Mouse (Mus musculus) neural tube, embryonic 11.5 days (tissue): Measurements from ENCODE around the gene Ankrd55. TPM values are rescaled to one million over a fixed set of nuclear protein-coding genes. Genes with fewer than 3 reads are reported as not detected.
"Not testable (repeated sequence)": the region's sequence is repeated elsewhere in the genome, so short reads cannot be mapped to it uniquely, and the experiment has no call there.

ENCODE experiments used
- ATAC-seq: fragments of 200-750 bp; cut with Nextera tagmentation; 2 replicates; pipeline ENCODE4 v1.8.0; 2017; ENCODE audit warnings: moderate number of reproducible peaks, mild to moderate bottlenecking, moderate TSS enrichment, moderate library complexity; ENCODE audit not compliant: insufficient read depth, low FRiP score, low TSS enrichment
- DNase-seq: peaks from one replicate; pipeline ENCODE4 v3.0.0-alpha.2; 2015; ENCODE audit warnings: low spot score
- H3K27ac ChIP-seq: fragments of 300-500 bp; sonication (generic); 2 replicates; pipeline ENCODE4 v1.5.1; 2014; ENCODE audit warnings: low read depth, mild to moderate bottlenecking, low read length
- H3K27me3 ChIP-seq: fragments of 300-500 bp; sonication (generic); 2 replicates; pipeline ENCODE4 v1.6.1; 2014; ENCODE audit warnings: mild to moderate bottlenecking, low read length, mixed read lengths; ENCODE audit not compliant: control insufficient read depth, insufficient read depth
- H3K36me3 ChIP-seq: fragments of 300-500 bp; sonication (generic); 2 replicates; pipeline ENCODE4 v1.6.1; 2014; ENCODE audit warnings: mild to moderate bottlenecking, low read length, moderate library complexity, mixed read lengths; ENCODE audit not compliant: control insufficient read depth, insufficient read depth
- H3K4me1 ChIP-seq: fragments of 300-500 bp; sonication (generic); 2 replicates; pipeline ENCODE4 v1.6.1; 2014; ENCODE audit warnings: low read length, mixed read lengths; ENCODE audit not compliant: control insufficient read depth, insufficient read depth
- H3K4me2 ChIP-seq: fragments of 300-500 bp; sonication (generic); 2 replicates; pipeline ENCODE4 v1.6.1; 2014; ENCODE audit warnings: low read depth, mild to moderate bottlenecking, moderate library complexity
- H3K4me3 ChIP-seq: fragments of 300-500 bp; sonication (generic); 2 replicates; pipeline ENCODE4 v1.5.1; 2014; ENCODE audit warnings: low read depth, low read length
- H3K9ac ChIP-seq: fragments of 300-500 bp; sonication (generic); 2 replicates; pipeline ENCODE4 v1.6.1; 2014; ENCODE audit warnings: mild to moderate bottlenecking, low read length
- H3K9me3 ChIP-seq: fragments of 300-500 bp; sonication (generic); 2 replicates; pipeline ENCODE4 v1.6.1; 2016; ENCODE audit warnings: low read length; ENCODE audit not compliant: control insufficient read depth
- whole genome bisulfite sequencing: fragments of 180-500 bp; shearing (Covaris S2); extraction: QIAGEN DNeasy Blood & Tissue Kit; methylation state at CpG from one replicate; pipeline ENCODE4 v1.1.7; 2014; 5-methylcytosine and 5-hydroxymethylcytosine counted together
- polyA plus RNA-seq: library from polyadenylated mRNA; unstranded; fragments of >200 nt; fragmentation: Nextera tagmentation; extraction: Ambion mirVana; gene quantifications from 2 replicates; pipeline ENCODE4 v1.2.1, GENCODE M21; 2014

Ankrd55 gene
- polyA plus RNA-seq, 1 experiment from 2014 or later: 2.0 TPM

GRCm38 (mm10) chr13:112308672-112309071, 20.4 kb downstream of the Ankrd55 start:
- Histone ChIP-seq H3K9me3 (no peaks in the 10 kb centered on the region), H3K4me3 (no peak overlapping the region), H3K4me1 (no peaks in the 10 kb centered on the region), H3K4me2 (no peak overlapping the region), H3K9ac (no peak overlapping the region), H3K36me3 (no peaks in the 10 kb centered on the region), H3K27me3 (no peaks in the 10 kb centered on the region), H3K27ac (no peak overlapping the region)
- no peak for ATAC-seq
- peak; percentile 52 for DNase-seq
- 23% methylated on average over 1 of the region's 1 CpGs for WGBS

- H3K27me3 ChIP-seq, H3K36me3 ChIP-seq, H3K9ac ChIP-seq, H3K4me2 ChIP-seq, H3K27ac ChIP-seq, H3K9me3 ChIP-seq, H3K4me1 ChIP-seq, ATAC-seq, H3K4me3 ChIP-seq, DNase-seq: not testable (repeated sequence)
- 86% methylated on average over 3 of the region's 3 CpGs for WGBS
Observed at GRCm38 (mm10) chr13:112311611-112312010, 23.4 kb downstream of the Ankrd55 start.

- no peak for DNase-seq
- WGBS: 26% methylated on average over 3 of the region's 3 CpGs
Observed at GRCm38 (mm10) chr13:112315442-112315841, 27.2 kb downstream of the Ankrd55 start.

GRCm38 (mm10) chr13:112316622-112317482, 28.6 kb downstream of the Ankrd55 start:
- no peak overlapping the region for H3K27ac ChIP-seq
- no peak overlapping the region for H3K4me3 ChIP-seq
- ATAC-seq (no peak), DNase-seq (no peak)
- WGBS: 87% methylated on average over 11 of the region's 11 CpGs
- H3K36me3 ChIP-seq: no peaks in the 10 kb centered on the region
- no peak overlapping the region for H3K4me2 ChIP-seq
- H3K9ac ChIP-seq: no peak overlapping the region
- no peaks in the 10 kb centered on the region for H3K9me3 ChIP-seq
- no peaks in the 10 kb centered on the region for H3K27me3 ChIP-seq
- no peaks in the 10 kb centered on the region for H3K4me1 ChIP-seq

More at GRCm38 (mm10) chr13:112315442-112315841, 27.2 kb downstream of the Ankrd55 start:
- Histone ChIP-seq H3K4me2 (no peak overlapping the region), H3K4me3 (no peak overlapping the region), H3K9me3 (no peaks in the 10 kb centered on the region), H3K36me3 (no peaks in the 10 kb centered on the region), H3K4me1 (no peaks in the 10 kb centered on the region), H3K9ac (no peak overlapping the region), H3K27ac (no peak overlapping the region), H3K27me3 (no peaks in the 10 kb centered on the region)
- ATAC-seq: no peak

- Histone ChIP-seq H3K4me3 (no peak overlapping the region), H3K9me3 (no peaks in the 10 kb centered on the region)
- ATAC-seq: no peak
Observed at GRCm38 (mm10) chr13:112318124-112318523, 29.9 kb downstream of the Ankrd55 start.

GRCm38 (mm10) chr13:112323591-112324266, 35.5 kb downstream of the Ankrd55 start:
- no peak overlapping the region for H3K4me2 ChIP-seq
- ATAC-seq (no peak), DNase-seq (no peak)
- H3K4me1 ChIP-seq: no peaks in the 10 kb centered on the region
- H3K9me3 ChIP-seq: no peaks in the 10 kb centered on the region
- no peak overlapping the region for H3K9ac ChIP-seq
- 61% methylated on average over 12 of the region's 12 CpGs for WGBS
- H3K36me3 ChIP-seq: no peaks in the 10 kb centered on the region
- no peak overlapping the region for H3K4me3 ChIP-seq
- no peaks in the 10 kb centered on the region for H3K27me3 ChIP-seq
- H3K27ac ChIP-seq: no peak overlapping the region

More at GRCm38 (mm10) chr13:112318124-112318523, 29.9 kb downstream of the Ankrd55 start:
- Histone ChIP-seq H3K27me3 (no peaks in the 10 kb centered on the region), H3K9ac (no peak overlapping the region), H3K4me1 (no peaks in the 10 kb centered on the region), H3K4me2 (no peak overlapping the region), H3K36me3 (no peaks in the 10 kb centered on the region), H3K27ac (no peak overlapping the region)
- no peak for DNase-seq
- 90% methylated on average over 8 of the region's 8 CpGs for WGBS

- no peaks in the 10 kb centered on the region for H3K27me3 ChIP-seq
- WGBS: 95% methylated on average over 2 of the region's 2 CpGs
- H3K4me1 ChIP-seq: no peaks in the 10 kb centered on the region
- DNase-seq (no peak), ATAC-seq (no peak)
- no peaks in the 10 kb centered on the region for H3K36me3 ChIP-seq
- H3K4me3 ChIP-seq: no peak overlapping the region
- H3K9ac ChIP-seq: no peak overlapping the region
- no peak overlapping the region for H3K4me2 ChIP-seq
- no peak overlapping the region for H3K27ac ChIP-seq
- no peaks in the 10 kb centered on the region for H3K9me3 ChIP-seq
Observed at GRCm38 (mm10) chr13:112325126-112325525, 36.9 kb downstream of the Ankrd55 start.

- H3K4me1 ChIP-seq: peaks cover 1% of the 10 kb centered on the region; the same call in 1 of the 2 replicates
- H3K9me3 ChIP-seq: no peaks in the 10 kb centered on the region
- no peaks in the 10 kb centered on the region for H3K27me3 ChIP-seq
- DNase-seq (no peak), ATAC-seq (no peak)
- H3K4me2 ChIP-seq: no peak overlapping the region
- no peak overlapping the region for H3K27ac ChIP-seq
- H3K9ac ChIP-seq: no peak overlapping the region
- WGBS: 82% methylated on average over 7 of the region's 7 CpGs
- H3K4me3 ChIP-seq: no peak overlapping the region
- no peaks in the 10 kb centered on the region for H3K36me3 ChIP-seq
Observed at GRCm38 (mm10) chr13:112326403-112326802, 38.2 kb downstream of the Ankrd55 start.
